Mouse (Mus musculus) cerebellum, adult 2 months (tissue): ENCODE results near the gene Astn1.

Experiments
- CTCF ChIP-seq: fragments of 200-500 bp; IDR thresholded peaks from 2 replicates; pipeline ENCODE4 v1.5.1; 2011; ENCODE audit warnings: low read depth, mild to moderate bottlenecking, control low read depth, low read length, moderate library complexity, borderline replicate concordance; ENCODE audit not compliant: insufficient read depth
- POLR2A ChIP-seq: fragments of 200-500 bp; IDR thresholded peaks from 2 replicates; pipeline ENCODE4 v1.6.1; 2011; ENCODE audit warnings: low read length, control low read depth, borderline replicate concordance; ENCODE audit not compliant: insufficient read depth

GRCm38 (mm10) chr1:158606324-158606723 is 244.3 kb downstream of the Astn1 start:
- TF ChIP-seq CTCF (no peak), POLR2A (no peak)
